Mouse (Mus musculus): Measurements from ENCODE around the gene Pigk.

Pigk gene

DNA sequence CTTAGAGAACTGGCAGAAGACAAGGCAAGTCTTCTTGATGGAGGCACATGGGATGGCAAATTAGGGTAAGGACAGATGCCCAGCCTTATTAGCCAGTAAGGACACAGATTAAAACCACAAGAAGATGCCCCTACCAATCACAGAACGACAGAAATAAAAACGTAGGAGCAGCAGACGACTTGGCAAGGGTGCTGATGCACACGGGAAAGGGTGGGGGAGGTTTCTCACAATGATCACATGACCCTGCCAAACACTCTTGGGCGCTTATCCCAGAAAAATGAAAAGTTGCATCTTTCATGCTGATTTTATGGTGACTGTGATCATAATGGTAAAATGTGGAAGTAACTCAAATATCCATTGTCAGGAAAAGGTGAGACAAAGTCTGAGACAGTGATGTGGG is 193.2 kb downstream of the Pigk start:
- DNase-seq, result no peak

GRCm38 (mm10) chr3:152907683-152908082 is 193.8 kb downstream of the Pigk start:
- DNase-seq, result no peak

DNA sequence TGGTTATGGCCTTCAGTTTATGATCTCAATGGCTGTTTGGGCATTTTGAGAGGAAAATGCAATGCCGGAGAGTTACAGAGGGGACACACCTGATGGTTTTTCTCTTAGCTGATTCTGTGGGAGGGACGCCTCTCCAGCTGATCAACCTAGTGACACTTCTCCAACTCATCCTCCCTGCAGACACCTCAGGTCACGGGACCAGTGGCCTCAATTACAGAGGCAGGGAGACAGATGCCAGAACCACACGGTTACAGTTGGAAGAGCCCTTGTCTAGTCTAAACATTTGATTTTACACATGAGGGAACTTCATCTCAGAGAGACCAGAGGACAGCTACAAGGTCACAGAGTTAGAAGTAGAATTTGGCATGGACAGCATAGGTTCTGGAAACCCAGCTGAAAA is 197.7 kb downstream of the Pigk start:
- DNase-seq, result no peak

GRCm38 (mm10) chr3:152912216-152913101 is 198.6 kb downstream of the Pigk start:
- no peak for DNase-seq

- no peak for DNase-seq
These were observed 199.2 kb downstream of the Pigk start for GRCm38 (mm10) chr3:152913150-152913549.

DNA sequence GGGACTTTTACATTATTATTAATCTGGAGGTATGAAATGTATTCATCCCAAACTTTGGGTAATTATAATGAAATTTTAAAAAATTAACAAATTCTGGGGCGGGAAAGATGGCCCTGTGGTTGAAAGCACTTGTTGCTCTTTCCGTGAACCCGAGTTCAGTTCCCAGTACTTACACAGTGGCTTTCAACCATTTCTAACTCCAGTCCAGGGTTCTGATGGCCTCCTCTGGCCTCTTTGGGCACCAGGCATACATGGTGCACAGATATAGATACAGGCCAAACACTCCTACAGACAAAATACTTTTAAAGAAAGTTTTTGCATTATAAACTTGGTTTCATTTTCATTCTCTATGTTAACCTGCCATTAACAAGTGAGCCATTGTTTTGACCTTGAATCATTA is 199.7 kb downstream of the Pigk start:
- no peak for DNase-seq

GRCm38 (mm10) chr3:152914376-152914775 is 200.5 kb downstream of the Pigk start:
- no peak for DNase-seq

GRCm38 (mm10) chr3:152917579-152917978 is 203.7 kb downstream of the Pigk start:
- no peak for DNase-seq

DNA sequence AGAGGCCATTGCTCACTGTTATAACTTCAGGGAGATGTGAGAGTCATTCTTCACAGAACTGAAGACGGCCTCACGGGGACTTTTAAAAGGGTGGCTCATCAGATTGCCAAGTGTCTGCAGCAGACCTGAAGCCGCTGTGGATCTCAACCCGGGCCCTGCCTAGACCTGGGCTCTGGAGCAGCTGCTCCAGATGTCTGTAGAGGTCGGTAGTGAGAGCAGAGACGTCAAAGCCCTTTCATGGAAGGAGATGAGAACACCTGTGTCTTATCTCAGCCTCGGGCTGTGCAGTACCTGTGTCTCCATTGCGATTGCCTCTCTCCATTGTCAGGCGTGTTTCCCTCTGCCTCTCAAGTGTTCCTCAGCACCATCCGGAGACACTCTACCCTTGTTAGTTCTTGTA is 205.2 kb downstream of the Pigk start:
- DNase-seq, result no peak

DNA sequence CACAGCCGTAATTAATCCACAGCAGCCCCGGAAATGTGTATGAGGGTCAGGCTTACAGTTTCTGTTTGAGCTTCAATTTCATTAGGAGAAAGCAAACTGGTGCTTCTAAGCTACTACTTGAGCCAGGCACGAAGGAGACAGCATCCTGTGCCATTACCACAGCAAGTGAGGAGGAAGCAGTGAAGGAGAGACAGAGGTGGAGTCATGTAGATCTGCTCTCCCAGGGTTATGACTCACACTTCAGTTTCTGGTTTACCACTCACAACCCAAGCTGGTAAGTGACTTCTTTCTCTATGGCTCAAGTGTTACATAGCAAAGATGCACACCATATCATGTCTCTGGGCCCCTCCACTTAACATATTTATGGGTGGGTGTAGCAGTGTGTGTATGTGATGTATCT is 206.5 kb downstream of the Pigk start:
- DNase-seq, result no peak

- DNase-seq, result no peak
These were observed 209.6 kb downstream of the Pigk start for GRCm38 (mm10) chr3:152923530-152923929.

- no peak for DNase-seq
These were observed 211.5 kb downstream of the Pigk start for GRCm38 (mm10) chr3:152925364-152925763.

DNA sequence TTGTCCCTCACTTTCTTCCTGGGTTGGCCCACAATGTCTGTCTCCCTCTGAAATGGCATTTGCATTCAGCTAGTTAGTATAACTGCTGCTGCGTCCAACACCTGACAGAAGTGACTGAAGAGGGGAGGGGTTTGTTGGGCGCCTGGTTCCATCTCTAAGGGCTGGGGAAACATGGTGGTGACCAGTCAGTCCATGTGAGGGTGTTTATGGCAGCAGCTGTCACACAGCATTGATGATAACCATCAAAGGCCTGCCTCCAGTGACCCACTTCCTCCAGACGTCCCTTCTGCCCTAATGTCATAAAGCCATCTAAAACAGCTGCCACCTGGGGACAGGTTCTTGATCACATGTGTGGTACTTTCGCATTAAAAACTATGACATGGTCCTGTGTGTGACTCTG is 212.3 kb downstream of the Pigk start:
- DNase-seq, result no peak

- DNase-seq, result no peak
These were observed 214.5 kb downstream of the Pigk start for GRCm38 (mm10) chr3:152928287-152928975.

- no peak for DNase-seq
These were observed 215.4 kb downstream of the Pigk start for GRCm38 (mm10) chr3:152929256-152929787.

GRCm38 (mm10) chr3:152929788-152930281 is 215.9 kb downstream of the Pigk start:
- DNase-seq, result no peak

- no peak for DNase-seq
These were observed 217.5 kb downstream of the Pigk start for GRCm38 (mm10) chr3:152931354-152931753.

DNA sequence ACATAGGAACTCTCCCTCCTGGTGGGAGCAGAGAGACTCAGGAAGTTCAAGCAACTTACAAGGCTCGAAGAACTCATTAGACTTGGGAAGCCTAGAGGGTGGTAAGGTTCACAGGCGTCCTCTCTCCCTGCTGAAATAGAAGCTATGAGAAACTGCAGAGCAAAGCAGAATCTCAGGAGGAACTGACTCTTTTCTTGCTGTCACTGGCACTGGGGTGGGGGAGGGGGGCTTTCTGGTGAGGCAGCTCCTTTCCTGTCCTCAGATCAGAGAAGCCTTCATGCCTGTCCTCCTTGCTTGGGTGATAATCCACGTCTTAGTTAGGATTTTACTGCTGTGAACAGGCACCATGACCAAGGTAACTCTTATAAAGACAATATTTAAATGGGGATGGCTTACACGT is 218.2 kb downstream of the Pigk start:
- DNase-seq, result no peak

GRCm38 (mm10) chr3:152932544-152932943 is 218.6 kb downstream of the Pigk start:
- no peak for DNase-seq

- no peak for DNase-seq
These were observed 219.8 kb downstream of the Pigk start for GRCm38 (mm10) chr3:152933737-152934136.

DNA sequence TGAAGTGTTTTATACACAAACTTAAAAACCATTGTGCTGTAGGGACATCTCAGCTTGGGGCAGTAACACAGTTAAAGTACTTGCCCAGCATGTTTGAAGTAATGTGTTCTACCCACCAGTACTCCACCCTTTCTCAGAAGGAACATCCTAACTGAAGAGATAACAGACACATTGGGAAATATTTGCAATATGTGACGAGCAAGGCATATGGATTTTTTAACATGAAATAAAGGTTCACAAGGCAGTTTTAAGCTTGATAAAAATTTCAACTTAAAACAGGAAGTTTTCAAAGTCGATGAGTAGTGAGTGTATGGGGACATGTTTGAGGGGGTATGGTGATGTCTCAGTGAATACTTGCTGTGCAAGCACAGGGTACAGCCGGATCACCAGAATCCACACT is 222.4 kb downstream of the Pigk start:
- no peak for DNase-seq

GRCm38 (mm10) chr3:152941671-152942070 is 227.8 kb downstream of the Pigk start:
- no peak for DNase-seq

DNA sequence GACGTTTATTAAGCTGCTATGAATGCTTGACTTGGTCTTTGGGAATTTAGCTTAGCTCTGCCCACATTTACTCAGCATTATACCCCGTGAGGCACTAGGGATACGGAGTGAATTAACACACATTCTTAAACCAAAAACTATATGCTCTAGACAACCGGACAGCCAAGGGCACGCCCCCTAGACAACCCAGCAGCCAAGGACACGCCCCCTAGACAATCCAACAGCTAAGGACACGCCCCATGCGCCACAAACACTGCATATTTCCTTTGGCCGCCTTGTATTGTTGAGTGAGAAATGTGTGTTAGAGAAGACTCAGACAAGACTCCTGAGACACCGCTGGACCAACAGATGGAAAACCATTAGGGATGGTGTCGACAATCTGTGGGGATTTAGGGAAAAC is 229.1 kb downstream of the Pigk start:
- DNase-seq, result no peak

DNA sequence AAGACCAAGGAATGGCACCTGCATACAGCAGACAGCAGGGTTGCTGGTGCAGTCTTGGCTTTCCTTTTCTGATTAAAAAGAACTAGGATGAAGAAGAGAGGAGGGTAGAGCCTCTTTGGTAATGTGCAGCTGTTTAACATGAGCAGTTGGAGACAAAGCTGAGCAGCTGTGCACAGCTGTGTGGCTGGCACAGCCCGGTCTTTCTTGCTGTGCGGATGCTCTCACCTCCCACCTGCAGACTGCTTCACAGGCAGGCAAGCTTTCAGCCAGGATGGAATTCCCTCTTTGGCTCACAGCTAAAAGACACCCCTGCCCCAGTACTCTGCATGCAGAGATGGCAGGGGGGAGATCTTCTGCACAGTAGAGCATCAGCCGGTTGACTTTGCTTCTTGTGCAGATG is 230.9 kb downstream of the Pigk start:
- DNase-seq, result peak; percentile 39
